Mouse (Mus musculus): ENCODE measurements around the gene Olfr642.

Olfr642 gene

DNA sequence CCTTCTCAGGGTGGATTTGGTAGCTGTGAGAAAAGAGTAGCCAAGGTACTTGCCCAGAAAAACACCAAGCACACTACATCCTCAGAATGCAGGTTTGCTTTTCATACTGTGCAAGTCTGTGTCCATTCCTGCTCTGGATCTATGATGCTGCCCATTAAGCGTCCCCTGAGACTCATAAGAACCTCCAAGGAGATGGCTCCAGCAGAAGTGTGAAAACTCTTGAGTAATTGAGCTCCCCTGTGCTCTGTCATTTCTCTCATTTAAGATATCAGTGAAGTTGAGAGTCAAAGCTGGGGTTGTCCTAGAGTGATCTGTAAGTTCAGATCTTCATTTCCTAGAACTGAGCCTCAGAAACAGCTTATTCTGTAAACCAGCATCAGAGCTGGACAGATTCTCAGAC, at the start of gene Olfr642:
Gene Olfr642, minus strand, starts transcription at position 101 of the 400 bp plus-strand sequence.
- no peak for DNase-seq (ENCODE audit: low read depth, low spot score)

DNA sequence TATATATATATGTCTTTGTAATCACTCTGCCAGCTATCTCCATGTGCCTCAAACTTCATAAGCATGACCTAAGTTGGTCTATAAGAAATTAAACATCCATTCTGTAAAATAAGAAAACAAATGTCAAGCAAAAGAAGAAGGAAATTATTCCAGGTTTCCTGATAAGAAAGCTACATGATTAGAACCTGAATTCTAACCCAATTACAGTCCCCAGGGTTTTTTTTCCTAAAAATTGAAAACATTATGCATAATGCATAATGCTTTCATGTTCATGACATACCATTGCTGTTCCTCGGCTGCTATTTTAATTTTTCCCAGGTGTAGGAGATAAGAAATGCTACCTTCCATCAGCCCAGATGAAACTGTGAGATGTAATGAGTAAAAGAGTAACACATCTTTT, 32.9 kb upstream of the Olfr642 start, which contains the start of gene Olfr645:
Gene Olfr645, minus strand, starts transcription at position 101 of the 400 bp plus-strand sequence.
- DNase-seq (ENCODE audit: low read depth, low spot score): no peak

DNA sequence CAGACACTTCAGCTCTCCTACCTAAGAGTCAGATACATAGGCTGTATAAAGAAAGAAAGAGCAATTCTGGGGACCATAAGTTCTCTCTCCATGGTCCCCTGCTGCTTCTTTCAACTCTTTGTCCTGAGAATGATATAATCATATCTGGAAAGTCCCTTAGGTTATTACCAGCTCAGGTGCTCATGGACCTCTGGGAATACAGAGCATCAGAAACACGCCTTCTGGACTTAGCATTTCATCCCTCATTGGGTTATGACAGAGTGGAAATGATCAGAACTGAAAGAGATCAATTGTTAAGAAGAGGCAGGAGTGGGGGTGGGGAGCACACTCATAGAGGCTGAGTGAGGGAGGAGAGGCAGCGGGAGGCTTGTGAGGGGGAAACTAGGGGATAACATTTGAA, 19.3 kb upstream of the Olfr642 start, which contains the start of gene Olfr644:
Gene Olfr644, minus strand, starts transcription at position 101 of the 400 bp plus-strand sequence.
- DNase-seq (ENCODE audit: low read depth, low spot score): no peak

DNA sequence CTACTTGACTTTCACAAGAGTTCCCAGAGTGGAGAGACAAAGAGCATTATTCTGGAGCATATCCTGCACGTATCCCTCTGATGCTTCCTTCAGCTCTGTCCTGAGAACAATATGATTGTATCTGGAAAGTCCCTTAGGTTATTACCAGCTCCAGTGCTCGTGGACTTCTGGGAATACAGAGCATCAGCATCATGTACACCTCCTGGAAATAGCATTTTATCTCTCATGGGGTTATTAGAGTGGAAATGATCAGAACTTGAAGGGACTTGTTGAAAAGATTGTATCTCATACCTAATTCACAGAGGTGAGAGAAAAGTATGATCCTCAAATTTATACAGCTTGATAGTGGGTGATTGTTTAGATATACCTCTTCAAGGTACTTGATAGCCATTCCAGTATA, 8.9 kb upstream of the Olfr642 start, which contains the start of gene 4930516K23Rik:
Gene 4930516K23Rik, minus strand, starts transcription at position 101 of the 400 bp plus-strand sequence.
- no peak for DNase-seq (ENCODE audit: low read depth, low spot score)

DNA sequence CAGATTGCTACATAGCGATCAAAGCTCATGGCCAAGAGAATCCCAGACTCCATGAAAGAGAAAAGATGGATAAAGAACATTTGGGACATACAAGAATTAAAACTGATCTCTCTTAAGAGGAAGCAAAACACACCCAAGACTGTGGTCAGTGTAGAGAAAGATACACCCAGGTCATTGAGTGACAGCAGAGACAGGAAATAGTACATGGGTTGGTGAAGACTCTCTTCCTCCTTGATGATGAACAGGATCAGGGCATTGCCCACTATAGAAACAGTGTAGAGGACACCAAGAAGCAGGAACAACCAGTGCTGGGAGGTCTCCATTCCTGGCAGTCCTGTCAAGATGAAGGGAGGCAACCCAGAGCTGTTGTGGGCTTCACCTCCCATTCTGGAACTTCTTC, 6.7 kb upstream of the Olfr642 start:
- no peak for DNase-seq (ENCODE audit: low read depth, low spot score)

DNA sequence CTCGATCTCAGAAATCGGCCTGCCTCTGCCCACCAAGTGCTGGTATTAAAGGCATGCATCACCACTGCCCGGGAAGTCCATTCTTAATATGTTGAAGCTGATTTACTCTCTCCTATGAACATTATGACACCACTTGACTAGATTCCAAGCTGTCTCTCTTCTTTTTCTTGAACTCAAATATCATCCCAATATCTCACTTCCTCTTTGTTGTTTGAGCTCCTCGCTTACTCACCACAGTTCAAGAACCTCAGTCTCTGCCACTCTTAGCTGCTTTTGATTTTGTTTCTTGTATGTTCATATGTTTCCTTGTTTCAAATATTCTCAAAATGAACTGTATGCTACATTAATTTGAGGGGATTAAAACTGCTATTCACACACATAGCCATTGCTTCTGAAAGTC, 1.7 kb downstream of the Olfr642 start:
- DNase-seq (ENCODE audit: low read depth, low spot score): no peak

DNA sequence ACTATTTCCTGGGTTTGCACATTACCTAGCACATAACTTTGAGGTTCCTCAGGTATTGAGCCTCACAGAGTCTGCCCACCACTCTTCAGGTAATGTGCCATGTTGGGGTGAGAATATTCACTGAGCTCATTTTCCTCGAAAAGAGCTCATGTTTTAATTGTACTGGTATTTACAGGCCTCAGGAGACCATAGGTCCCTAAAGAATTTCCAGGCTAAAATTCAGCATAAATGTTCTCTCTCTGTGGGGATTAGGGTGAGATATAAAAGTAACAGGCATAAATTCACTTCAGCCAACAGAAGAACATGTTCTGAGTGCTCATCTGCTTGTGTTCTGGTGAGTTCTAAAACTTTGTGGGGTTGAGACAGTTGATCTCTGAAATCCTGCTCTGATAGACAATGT, 17.3 kb downstream of the Olfr642 start, which contains the start of gene Olfr641:
Gene Olfr641, plus strand, starts transcription at position 301 of the 400 bp plus-strand sequence.
- DNase-seq (ENCODE audit: low read depth, low spot score): no peak

DNA sequence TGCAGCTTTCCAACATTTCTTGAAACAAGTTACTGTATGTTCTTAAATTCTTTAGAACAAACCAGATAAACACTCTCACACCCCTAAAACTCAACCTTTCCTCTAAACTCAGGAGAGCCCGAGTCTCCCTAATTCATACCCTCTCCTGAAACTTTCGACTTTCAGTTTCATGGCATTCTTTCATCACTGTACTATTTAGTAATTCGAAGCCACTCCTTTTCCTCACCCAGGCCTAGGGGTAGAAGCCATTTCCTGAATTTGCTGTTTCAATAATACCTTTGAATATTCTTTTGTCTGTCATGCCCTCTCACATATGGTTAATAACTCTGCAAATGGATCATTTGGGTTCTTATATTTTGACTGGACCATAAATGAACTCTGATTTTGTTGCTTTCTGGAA, 25.5 kb downstream of the Olfr642 start:
- DNase-seq (ENCODE audit: low read depth, low spot score): no peak

DNA sequence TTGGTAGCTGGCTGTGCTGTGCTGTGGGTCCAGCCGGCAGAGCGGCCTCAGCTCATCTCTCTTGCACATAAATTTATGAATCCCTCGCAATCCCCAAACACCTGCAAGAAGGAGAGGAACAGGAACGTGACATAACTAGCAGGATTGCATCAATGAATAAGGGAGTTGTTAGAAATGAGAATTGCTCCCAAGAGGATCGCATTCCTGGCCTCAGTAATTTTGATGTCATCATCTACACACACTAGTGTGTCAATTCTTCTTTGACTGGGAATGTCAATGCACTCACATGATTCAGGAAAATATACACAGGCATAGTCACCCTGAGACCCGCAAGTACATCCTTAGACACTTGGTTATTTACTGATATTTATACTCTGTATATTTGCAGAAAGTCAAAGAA, 27.0 kb downstream of the Olfr642 start, which contains the start of gene Olfr640:
Gene Olfr640, minus strand, starts transcription at position 101 of the 400 bp plus-strand sequence.
- DNase-seq (ENCODE audit: low read depth, low spot score): no peak

DNA sequence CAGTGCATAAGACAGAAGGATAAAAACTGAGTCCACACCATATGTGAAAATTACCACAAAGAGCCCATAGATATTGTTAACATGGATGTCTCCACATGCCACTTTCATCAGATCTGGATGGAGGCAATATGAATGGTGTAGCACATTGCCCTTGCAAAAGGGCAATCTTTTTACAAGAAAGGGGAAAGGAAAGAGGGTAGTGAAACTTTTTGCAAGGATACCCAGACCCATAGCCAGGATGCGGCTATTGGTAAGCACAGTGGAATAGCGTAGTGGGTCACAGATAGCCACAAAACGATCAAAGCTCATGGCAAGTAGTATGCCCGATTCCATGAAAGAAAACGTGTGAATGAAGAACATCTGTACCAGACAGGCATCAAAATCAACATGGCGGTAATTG, 30.8 kb downstream of the Olfr642 start:
- DNase-seq (ENCODE audit: low read depth, low spot score): no peak

DNA sequence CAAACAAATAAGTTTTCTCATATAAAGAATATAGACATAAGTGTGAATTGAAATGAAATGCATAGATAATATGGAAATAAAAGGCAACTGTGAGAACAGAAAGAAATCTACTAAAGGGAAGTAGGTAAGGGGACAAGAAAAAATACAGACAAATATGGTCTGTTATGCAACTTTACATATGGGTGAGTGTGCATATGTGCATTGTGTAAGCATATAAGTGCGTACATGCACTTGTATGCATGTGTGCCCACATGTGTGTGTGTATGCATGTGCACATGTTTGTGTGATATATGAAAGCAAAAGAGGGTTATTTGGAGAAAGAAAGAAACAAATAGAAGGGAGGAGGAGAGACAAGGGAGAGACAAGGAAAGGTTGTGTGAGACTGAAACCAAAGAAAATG, 33.5 kb downstream of the Olfr642 start:
- no peak for DNase-seq (ENCODE audit: low read depth, low spot score)

DNA sequence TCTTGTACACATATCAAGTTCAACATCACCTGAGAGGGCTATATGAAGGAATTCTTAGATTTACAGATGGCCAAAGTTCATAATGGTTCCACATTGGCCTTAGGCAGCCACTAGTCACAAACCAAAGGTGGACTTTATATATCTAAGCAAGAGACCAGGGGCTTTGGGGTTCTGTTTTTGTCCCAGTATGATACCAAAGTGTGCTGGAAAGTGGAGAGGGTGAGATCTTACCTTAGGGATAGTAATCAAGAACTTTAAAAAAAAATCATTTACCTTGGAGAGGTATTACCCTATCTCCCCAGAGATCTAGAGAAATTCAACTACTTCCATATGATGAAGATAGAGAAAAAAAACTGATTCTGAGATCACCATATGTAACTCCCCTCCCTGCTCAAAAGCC, 35.3 kb downstream of the Olfr642 start, which contains the start of gene Olfr639:
Gene Olfr639, minus strand, starts transcription at position 101 of the 400 bp plus-strand sequence.
- no peak for DNase-seq (ENCODE audit: low read depth, low spot score)

DNA sequence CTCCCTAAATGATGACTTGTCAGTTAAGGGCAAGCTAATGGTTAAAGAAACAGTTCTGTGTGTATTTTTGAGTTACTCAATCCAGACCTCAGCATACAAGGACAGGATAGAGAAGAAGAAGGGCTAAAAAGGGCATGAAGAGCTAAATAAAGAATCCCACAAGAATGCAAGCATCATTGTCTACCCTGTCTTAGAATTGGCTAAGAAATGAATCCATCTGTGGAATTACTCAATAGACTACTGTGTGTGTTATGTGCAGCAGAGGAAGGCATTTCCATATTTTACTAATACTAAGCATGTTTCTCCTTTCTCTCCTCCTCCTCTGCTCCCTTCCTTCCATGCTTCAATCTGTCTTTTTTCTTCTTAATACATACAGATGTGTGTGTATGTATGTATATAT, 53.3 kb downstream of the Olfr642 start:
- DNase-seq (ENCODE audit: low read depth, low spot score): no peak

DNA sequence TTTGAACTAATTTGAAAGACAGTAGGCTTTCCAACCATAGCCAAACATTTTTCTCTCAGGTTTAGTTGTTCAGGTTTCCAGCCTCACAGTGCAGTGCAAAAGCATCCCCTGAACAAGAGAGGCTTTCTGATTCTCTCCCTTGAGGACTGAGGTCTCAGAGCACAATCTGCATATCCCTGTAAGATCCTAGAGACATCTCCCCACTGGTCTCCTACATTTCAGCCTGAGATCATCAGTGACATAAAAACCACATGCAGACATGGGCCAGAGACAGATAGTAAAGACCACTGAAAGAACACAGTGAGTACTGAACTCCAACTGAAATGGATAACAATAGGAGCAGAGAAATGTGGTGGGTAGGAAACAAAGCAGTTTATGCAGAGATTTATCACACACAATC, 54.0 kb downstream of the Olfr642 start, which contains the start of gene Olfr638:
Gene Olfr638, plus strand, starts transcription at position 301 of the 400 bp plus-strand sequence.
- DNase-seq (ENCODE audit: low read depth, low spot score): no peak

Measured in WW6 (cell line).